Mouse (Mus musculus): Measurements from ENCODE around the gene C1qb.

Gene C1qb

GRCm38 (mm10) chr4:136886101-136886500 is at the start of gene C1qb:
Gene C1qb (minus strand): TSS chr4:136886187.
- DNase-seq (ENCODE audit: low read depth, low spot score), result no peak

- DNase-seq (ENCODE audit: low read depth, low spot score), result no peak
Observed at GRCm38 (mm10) chr4:136934746-136935613, 49.0 kb upstream of the C1qb start.

DNA sequence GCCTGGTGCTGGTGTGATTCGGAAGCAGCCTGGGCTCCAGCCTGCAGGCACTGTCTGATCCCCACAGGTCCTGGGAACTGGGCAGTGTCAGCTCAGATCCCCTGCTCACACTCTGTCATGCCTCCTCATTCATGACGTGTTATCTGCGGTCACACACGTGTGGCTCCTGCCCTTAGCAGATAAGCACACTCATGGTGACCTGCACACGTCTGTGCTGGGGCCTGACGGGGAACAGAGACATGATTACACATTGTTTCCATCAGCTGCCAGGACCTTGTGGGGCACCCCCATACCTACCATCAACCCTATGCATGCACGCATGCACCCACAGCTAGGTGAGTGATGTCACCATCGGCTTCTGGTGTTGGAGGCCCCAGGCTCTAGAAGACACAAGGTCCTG is 44.5 kb upstream of the C1qb start:
- DNase-seq (ENCODE audit: low read depth, low spot score), result no peak

DNA sequence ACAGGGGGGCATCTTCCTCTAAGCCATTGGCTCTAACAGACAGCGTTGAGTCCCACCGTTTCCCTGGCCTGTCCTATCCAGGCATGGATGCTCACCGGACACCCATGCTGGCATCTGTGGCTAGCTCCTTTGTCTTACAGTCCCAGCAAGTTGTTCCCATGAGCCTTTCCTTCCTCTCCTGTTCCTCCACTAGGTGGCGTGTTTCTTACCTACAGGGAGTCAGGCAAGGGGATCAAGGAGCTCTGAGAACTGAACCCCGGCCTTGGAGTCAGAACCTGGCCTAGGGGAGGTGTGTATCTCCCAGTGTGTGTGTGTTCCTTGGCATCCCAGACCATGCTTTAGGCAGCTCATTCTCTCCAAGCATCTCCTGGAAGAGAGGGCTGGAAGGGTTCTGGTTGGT is 42.9 kb upstream of the C1qb start:
- peak; percentile 32 for DNase-seq (ENCODE audit: low read depth, low spot score)

GRCm38 (mm10) chr4:136925804-136926203 is 39.8 kb upstream of the C1qb start:
- no peak for DNase-seq (ENCODE audit: low read depth, low spot score)

DNA sequence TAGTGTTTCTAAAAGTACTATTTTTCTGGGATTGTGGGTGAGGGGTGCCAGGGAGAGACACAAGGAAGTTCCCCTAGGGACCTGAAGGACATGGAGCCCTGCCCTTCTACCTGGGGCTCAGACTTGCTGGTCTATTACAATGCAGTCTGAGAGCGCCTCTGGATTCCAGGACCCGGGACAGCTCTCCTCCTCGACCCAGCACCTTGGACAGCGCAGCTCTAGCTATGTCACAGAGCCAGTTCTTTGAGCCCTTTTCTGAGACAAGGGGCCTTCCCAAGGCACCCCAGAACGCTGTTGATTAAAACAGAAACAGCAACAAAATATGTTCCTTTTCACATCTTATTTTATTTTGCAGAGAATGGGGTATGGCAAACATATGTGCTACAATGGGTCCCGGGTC is 38.5 kb upstream of the C1qb start:
- no peak for DNase-seq (ENCODE audit: low read depth, low spot score)

DNA sequence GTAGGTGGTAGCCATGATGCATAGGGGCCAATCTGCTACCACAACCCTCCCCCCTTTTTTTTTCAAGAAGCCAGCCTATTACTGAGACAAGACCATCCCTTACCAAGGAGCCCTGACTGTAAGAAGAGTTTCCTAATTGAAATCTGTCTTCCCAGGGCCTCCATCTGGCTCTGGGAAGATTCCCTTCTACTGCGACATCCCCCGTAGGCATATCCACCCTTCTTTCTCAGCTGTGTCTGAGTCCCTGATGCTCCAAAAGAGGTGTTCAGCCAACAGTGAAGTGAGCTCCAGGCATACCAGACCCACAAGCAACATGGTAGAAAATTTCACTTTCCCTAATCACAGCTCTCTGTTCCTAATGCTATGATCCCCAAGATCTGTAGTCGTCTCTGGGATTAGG is 33.5 kb upstream of the C1qb start:
- no peak for DNase-seq (ENCODE audit: low read depth, low spot score)

DNA sequence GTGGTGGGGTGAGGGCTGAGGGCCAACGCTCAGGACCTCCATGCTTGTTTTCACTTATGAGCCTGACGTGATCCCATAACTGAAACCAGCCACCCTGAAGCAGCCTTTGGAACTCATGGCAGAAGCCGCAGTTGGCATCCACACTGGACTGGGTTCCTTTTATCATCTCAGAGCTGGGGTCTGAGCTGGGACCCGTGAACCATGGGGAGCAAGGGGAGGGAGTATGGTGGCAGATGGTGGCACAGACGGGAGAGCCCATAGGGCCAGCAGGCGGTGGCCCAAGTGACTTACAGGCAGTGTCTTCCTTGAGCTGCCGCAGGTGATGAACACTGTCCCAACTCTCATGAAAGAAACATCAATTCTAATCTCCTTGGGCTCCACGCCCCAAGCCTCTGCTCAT is 32.8 kb upstream of the C1qb start:
- no peak for DNase-seq (ENCODE audit: low read depth, low spot score)

DNA sequence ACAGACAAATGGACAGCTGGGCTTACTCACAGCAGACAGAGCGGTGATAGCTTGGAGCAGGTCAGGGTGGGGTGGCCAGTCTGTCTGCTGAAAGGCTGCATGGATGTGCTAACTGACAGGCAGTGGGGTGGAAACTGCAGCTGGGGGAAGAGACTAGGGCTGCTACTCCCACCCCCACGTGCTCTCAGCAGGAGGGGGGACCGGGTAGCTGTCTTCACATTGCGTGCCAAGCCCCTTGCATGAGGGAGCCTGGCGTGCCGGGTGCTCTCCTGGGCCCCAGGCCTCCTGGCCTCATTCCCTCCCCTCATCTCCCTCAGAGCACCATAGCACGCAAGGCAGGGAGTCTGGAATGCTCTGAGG is 31.2 kb upstream of the C1qb start:
- DNase-seq (ENCODE audit: low read depth, low spot score), result no peak

- DNase-seq (ENCODE audit: low read depth, low spot score), result no peak
Observed at GRCm38 (mm10) chr4:136916359-136917164, 30.6 kb upstream of the C1qb start.

GRCm38 (mm10) chr4:136912841-136913240 is 26.9 kb upstream of the C1qb start:
- no peak for DNase-seq (ENCODE audit: low read depth, low spot score)

- no peak for DNase-seq (ENCODE audit: low read depth, low spot score)
Observed at GRCm38 (mm10) chr4:136911804-136912203, 25.8 kb upstream of the C1qb start.

GRCm38 (mm10) chr4:136911211-136911646 is 25.2 kb upstream of the C1qb start:
- DNase-seq (ENCODE audit: low read depth, low spot score), result no peak

DNA sequence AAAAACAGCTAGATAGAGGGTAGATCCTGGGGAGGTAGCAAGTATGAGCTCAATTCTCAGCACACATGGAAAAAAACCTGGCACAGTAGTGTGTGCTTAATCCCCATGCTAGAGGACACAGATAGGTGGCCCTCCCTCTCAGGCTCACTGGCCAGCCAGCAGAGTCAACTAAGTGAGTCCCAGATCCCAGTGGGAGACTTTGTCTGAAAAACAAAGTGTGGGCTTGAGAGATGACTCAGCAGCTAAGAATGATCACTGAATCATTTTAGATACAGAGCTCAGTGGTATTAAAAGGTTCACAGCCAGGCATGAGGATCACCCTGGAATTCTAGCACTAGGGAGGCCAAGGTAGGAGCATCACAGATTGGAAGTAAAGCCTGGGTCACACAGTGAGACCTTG is 21.8 kb upstream of the C1qb start:
- DNase-seq (ENCODE audit: low read depth, low spot score), result no peak

DNA sequence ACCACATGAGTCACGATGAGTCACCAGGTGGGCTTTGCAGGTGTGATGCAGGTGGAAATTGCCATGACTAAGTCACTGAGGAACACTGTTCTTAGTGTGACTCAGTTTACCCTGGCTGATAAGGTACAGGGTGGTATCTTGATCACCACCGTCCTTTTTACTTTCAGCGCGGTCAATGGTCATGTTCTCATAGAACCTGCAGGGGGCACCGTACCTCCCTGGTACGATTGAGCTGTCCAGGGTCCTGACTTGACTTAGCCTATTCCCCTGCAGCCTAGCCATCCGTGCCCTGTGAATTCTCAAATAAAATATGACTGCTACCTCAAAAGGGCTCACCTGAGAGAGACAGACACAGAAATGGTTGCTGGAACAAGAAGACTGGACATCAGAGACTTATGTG is 21.0 kb upstream of the C1qb start:
- DNase-seq (ENCODE audit: low read depth, low spot score), result peak; percentile 31

DNA sequence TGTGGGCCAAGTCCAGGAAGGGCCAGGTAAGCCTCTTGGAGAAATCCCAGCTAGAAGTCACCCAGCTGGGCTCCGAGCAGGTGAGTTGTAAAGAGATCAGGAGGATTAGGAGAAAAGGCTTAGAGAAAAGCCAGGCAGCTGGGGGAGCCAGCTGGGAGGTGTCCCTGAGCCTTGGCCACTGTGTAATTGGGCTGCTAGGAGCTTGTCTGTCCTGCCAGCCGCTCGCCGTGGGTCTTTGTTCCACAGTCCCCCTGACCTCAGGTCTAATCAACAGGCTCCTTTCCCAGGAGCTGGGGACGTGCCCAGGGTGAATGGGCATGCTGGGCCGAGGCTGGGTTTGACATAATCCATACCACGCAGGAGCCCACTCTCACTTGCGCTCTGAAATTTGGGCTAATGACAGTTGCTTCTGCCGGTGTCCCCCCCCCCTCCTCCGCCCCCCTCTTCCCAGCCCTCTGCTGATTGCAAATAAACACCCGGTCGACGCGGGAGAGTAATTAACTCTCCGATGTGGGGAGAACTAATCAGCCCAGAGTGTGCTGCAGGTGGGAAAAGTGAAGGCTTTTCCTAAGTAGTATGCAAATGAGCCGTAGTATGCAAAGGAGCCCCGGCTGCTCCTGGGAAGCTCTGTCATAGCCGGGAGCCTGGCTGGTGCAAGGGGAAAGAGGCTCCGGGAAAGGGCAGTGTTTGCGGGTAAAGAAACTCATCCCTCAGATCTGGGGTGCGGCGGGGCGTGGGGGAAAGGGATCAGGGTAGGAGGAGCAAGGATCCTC is 19.0 kb upstream of the C1qb start:
- DNase-seq (ENCODE audit: low read depth, low spot score), result no peak

- DNase-seq (ENCODE audit: low read depth, low spot score), result no peak
Observed at GRCm38 (mm10) chr4:136899154-136899553, 13.2 kb upstream of the C1qb start.

GRCm38 (mm10) chr4:136898637-136899036 is 12.7 kb upstream of the C1qb start, which contains the start of gene C1qa:
Gene C1qa (minus strand): TSS chr4:136898803.
- DNase-seq (ENCODE audit: low read depth, low spot score), result no peak

DNA sequence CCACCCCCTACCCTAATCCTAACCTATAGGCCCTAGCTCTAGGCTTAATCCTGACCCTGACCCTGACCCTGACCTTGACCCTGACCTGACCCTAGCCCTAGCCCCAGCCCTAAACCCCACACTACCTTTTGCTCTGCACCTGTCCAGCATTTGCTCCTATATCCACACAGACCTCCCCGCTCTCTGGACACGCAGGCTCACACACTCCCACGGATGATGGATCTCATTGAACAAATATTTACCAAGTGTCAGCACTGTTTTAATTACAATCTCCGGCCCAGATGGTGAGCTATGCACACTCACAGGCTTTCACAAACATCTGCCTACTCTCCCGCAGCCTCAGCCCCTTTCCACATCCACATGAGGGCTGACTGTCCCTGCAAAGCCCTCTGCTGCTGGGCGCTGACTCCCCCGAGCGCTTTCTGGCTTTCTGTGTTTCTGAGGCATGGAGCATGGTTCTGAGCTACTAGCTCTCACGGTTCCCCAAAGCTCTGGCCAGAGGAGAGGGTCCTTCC is 12.2 kb upstream of the C1qb start:
- no peak for DNase-seq (ENCODE audit: low read depth, low spot score)

- no peak for DNase-seq (ENCODE audit: low read depth, low spot score)
Observed at GRCm38 (mm10) chr4:136896461-136896860, 10.5 kb upstream of the C1qb start.

GRCm38 (mm10) chr4:136895861-136896260 is 9.9 kb upstream of the C1qb start:
- DNase-seq (ENCODE audit: low read depth, low spot score), result no peak

DNA sequence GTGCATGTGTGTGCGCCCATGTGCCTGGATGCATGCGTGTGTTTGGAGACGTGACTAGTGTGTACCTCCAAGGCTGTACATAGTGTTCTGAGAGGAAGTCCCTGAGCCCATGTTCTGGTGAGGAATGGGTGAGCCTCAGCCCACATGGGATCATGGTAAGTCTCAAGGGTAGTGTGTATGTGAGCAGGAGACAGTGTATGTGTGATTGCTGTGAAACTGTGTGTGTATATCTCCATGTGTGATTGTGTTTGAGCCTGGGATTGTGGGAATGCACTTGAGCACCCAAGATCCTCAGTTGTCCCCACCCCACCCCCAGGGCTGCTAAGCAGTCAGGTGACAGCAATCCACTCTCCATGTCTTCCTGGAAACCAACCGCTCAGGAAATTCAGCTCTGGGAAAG is 8.8 kb upstream of the C1qb start:
- DNase-seq (ENCODE audit: low read depth, low spot score), result no peak
